Mouse (Mus musculus) kidney, adult 2 months (tissue): ENCODE data around the gene Gsta4. TPM values are rescaled to one million over a fixed set of nuclear protein-coding genes. Genes with fewer than 3 reads are reported as not detected.
"Not testable (repeated sequence)": the region's sequence is repeated elsewhere in the genome, so short reads cannot be mapped to it uniquely, and the experiment has no call there.

ENCODE experiments used
- DNase-seq: peaks from one replicate; pipeline ENCODE4 v3.0.0; 2021
- H3K27ac ChIP-seq: fragments of 200-500 bp; 2 replicates; pipeline ENCODE4 v1.5.1; 2012; ENCODE audit warnings: low read depth, low read length, control low read depth, inconsistent platforms; ENCODE audit not compliant: insufficient read depth
- H3K27me3 ChIP-seq: fragments of 200-500 bp; replicated peaks from 2 replicates; pipeline ENCODE4 v1.6.1; 2012; ENCODE audit warnings: mild to moderate bottlenecking, moderate library complexity, low read length, inconsistent platforms; ENCODE audit not compliant: control insufficient read depth, insufficient read depth
- H3K36me3 ChIP-seq: fragments of 200-500 bp; 2 replicates; pipeline ENCODE4 v1.6.1; 2012; ENCODE audit warnings: mild to moderate bottlenecking, moderate library complexity, low read length, inconsistent platforms; ENCODE audit not compliant: control insufficient read depth, insufficient read depth
- H3K4me1 ChIP-seq: fragments of 200-500 bp; 2 replicates; pipeline ENCODE4 v1.6.1; 2011; ENCODE audit warnings: low read length; ENCODE audit not compliant: control insufficient read depth, insufficient read depth
- H3K4me3 ChIP-seq: fragments of 200-500 bp; 2 replicates; pipeline ENCODE4 v1.5.1; 2011; ENCODE audit warnings: mild to moderate bottlenecking, low read depth, low read length, control low read depth; ENCODE audit not compliant: insufficient read depth
- WGBS: fragments of 180-500 bp; shearing (Covaris S2); methylation state at CpG from one replicate; pipeline ENCODE4 v1.1.7; 2018; 5-methylcytosine and 5-hydroxymethylcytosine counted together
- polyA plus RNA-seq: library from polyadenylated mRNA; depleted of rRNA; stranded (reverse); fragments of >200 nt; gene quantifications from 2 replicates; pipeline ENCODE4 v1.2.3, GENCODE M21; 2012; rRNA removed

Gene Gsta4
- polyA plus RNA-seq, 1 experiment: 154 TPM

DNA sequence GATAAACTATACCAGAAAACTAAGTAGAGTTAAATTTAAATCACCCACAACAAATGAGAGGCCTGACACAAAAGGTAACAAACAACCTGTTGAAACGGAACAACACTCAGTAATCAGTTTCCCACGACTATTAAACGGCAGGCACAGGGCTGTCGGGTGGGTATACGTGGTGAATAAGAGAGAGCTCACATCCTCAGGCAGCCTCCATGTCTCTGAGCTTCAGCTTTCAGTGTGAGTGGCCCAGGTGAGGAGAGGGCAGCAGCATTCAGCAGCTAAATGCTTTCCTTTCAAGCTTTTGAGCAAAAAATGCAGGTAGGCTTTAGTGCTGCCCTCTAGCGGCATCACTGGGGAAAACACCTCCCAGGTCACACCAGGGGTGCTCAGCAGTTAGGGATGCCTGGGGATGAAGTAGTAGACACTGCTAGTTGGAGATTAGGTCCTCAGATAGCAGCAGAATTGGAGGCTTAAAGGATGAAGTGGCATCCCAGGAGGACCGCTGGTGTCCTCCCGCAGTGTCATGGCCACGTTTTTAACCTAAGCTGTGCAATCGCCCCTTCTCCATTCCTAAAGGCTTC is 50.6 kb downstream of the Gsta4 start:
- H3K27me3 ChIP-seq, H3K27ac ChIP-seq, H3K36me3 ChIP-seq, H3K4me3 ChIP-seq, H3K4me1 ChIP-seq, DNase-seq: not testable (repeated sequence)
- no CpG with 5 or more reads among the region's 10 CpGs for WGBS

DNA sequence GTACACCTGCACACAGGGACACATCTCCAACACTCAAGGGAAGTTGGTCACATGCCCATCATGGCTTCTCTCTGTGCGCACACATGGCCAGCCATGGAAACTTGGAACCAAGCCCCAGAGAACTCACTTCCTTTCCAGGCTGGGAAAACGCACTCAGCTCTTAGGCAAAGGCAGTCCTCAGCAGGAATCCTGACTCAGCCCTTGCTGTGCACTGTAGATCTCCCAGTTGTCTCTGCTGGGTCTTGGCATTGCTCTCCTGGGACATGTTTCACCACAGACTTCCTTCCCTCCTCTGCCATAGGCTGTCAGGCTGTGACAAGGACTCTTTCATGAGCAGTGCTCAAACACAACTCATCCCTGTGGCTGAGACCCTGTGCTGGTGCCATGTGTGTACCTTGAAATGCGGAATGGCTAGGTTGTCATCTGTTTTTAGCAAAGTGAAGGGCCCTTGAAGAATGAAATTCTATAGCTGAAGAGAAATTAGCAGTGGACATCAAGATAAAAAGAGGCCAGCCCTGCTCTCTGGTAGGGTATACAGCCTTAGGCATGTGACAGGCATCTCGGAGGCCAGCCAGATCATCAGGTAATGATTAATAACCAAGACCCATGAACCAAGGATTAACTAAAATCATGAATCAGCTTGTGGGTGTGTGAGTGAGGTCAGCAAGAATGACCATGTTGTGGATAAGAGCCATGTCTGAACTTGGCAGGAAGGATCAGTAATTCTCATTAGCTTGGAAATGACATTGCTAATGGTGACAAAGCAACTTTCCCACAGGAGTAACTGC is 73.3 kb downstream of the Gsta4 start:
- peak overlapping the region; percentile 69 for H3K27ac ChIP-seq
- not testable (repeated sequence) for H3K4me3 ChIP-seq, H3K4me1 ChIP-seq, H3K36me3 ChIP-seq, H3K27me3 ChIP-seq
- 31% methylated on average over 4 of the region's 4 CpGs for WGBS
- peak; percentile 86 for DNase-seq

DNA sequence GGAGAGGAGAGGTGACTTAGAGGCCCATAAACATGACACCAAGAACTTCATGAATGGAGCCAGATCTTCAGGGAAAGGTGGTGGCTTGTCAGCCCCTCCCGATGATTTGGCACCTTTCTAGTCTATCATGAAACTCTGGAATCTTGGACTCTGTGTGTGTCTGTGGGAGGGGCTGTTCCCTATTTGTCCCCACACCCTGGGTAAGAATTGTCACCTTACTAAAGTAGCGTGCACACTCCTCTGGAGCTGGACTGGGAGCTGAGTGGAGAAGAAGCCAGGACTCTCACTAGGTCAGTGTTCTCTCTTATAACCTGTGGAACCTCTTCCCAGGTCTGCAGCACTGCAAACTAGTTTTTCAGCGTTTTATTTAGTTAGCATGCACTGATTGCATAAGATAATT is 74.3 kb downstream of the Gsta4 start, which contains the start of gene Gm3776:
Gene Gm3776, plus strand, starts transcription at position 216 of the 400 bp plus-strand sequence.
- 75% methylated on average over 2 of the region's 3 CpGs for WGBS
- DNase-seq, H3K27me3 ChIP-seq, H3K4me1 ChIP-seq, H3K36me3 ChIP-seq, H3K4me3 ChIP-seq: not testable (repeated sequence)
- H3K27ac ChIP-seq: peak within 1 kb of the TSS; percentile 69

Other genes with a start within 250 kb of the Gsta4 start
- 3.1 and 3.5 TPM in 2 replicates for gene Gcm1, start 130.8 kb upstream of the Gsta4 start, polyA plus RNA-seq
- 93.3 and 100.0 TPM in 2 replicates for gene Fbxo9, start 73.7 kb upstream of the Gsta4 start, polyA plus RNA-seq
- 8.2 and 8.9 TPM in 2 replicates for gene Ick, start 73.6 kb upstream of the Gsta4 start, polyA plus RNA-seq
- 1.6 and 1.9 TPM in 2 replicates for gene Gsta1, start 47.9 kb downstream of the Gsta4 start, polyA plus RNA-seq
- gene Gm3776, start 74.4 kb downstream of the Gsta4 start, polyA plus RNA-seq: 0.67 and 0.80 TPM in 2 replicates
- gene Gm10639, start 107.1 kb downstream of the Gsta4 start, polyA plus RNA-seq: 20.6 and 30.8 TPM in 2 replicates
- not detected in 2 replicates for gene Omt2a, start 132.0 kb downstream of the Gsta4 start, polyA plus RNA-seq
- gene Omt2b, start 144.8 kb downstream of the Gsta4 start, polyA plus RNA-seq: not detected in 2 replicates
- gene Gsta2, start 173.0 kb downstream of the Gsta4 start, polyA plus RNA-seq: 583 and 726 TPM in 2 replicates
- not detected in 2 replicates for gene Dppa5a, start 185.4 kb downstream of the Gsta4 start, polyA plus RNA-seq
- gene Ooep, start 196.0 kb downstream of the Gsta4 start, polyA plus RNA-seq: 0.03 TPM in 1 of 2 replicates, not detected in the other
- not detected in 2 replicates for gene Ddx43, start 213.0 kb downstream of the Gsta4 start, polyA plus RNA-seq